Mouse (Mus musculus): ENCODE measurements around the gene Selenoo. TPM values are rescaled to one million over a fixed set of nuclear protein-coding genes. Genes with fewer than 3 reads are reported as not detected.

Selenoo gene
- polyA plus RNA-seq, 1 experiment from 2014 or later = 20.2 TPM

GRCm38 (mm10) chr15:89078208-89078836 lies 10.6 kb upstream of the Selenoo start:
- Histone ChIP-seq H3K9ac (0 out of 2 replicates have a peak overlapping the region, but pooled peaks have one; percentile 88), H3K4me1 (peaks cover 34% of the 10 kb centered on the region), H3K36me3 (peaks cover 37% of the 10 kb centered on the region), H3K4me3 (0 out of 2 replicates have a peak overlapping the region, but pooled peaks have one; percentile 6), H3K27me3 (no peaks in the 10 kb centered on the region), H3K4me2 (peak overlapping the region; percentile 94), H3K9me3 (no peaks in the 10 kb centered on the region), H3K27ac (no peak overlapping the region)
- ATAC-seq (ENCODE audit: insufficient number of reproducible peaks, insufficient read depth, low FRiP score, low TSS enrichment, low read depth) = no peak
- whole genome bisulfite sequencing = 59% methylated on average over 9 of the region's 9 CpGs

GRCm38 (mm10) chr15:89083906-89084305 lies 5.0 kb upstream of the Selenoo start:
- Histone ChIP-seq H3K4me1 (peaks cover 10% of the 10 kb centered on the region), H3K27me3 (no peaks in the 10 kb centered on the region), H3K9ac (0 out of 2 replicates have a peak overlapping the region, but pooled peaks have one; percentile 6), H3K4me3 (no peak overlapping the region), H3K9me3 (no peaks in the 10 kb centered on the region), H3K4me2 (no peak overlapping the region), H3K27ac (no peak overlapping the region), H3K36me3 (peaks cover 73% of the 10 kb centered on the region)
- 97% methylated on average over 1 of the region's 1 CpGs for WGBS
- no peak for ATAC-seq (ENCODE audit: insufficient number of reproducible peaks, insufficient read depth, low FRiP score, low TSS enrichment, low read depth)

- no peak for ATAC-seq (ENCODE audit: insufficient number of reproducible peaks, insufficient read depth, low FRiP score, low TSS enrichment, low read depth)
- H3K9ac ChIP-seq = no peak overlapping the region
- 82% methylated on average over 2 of the region's 2 CpGs for whole genome bisulfite sequencing
- no peaks in the 10 kb centered on the region for H3K27me3 ChIP-seq
- H3K4me2 ChIP-seq = no peak overlapping the region
- H3K36me3 ChIP-seq = peaks cover 66% of the 10 kb centered on the region
- no peaks in the 10 kb centered on the region for H3K9me3 ChIP-seq
- H3K4me1 ChIP-seq = peaks cover 13% of the 10 kb centered on the region
- H3K4me3 ChIP-seq = no peak overlapping the region
- no peak overlapping the region for H3K27ac ChIP-seq
Measured at GRCm38 (mm10) chr15:89084826-89085225, 4.1 kb upstream of the Selenoo start.

- peak overlapping the region; percentile 99 for H3K4me3 ChIP-seq
- H3K9me3 ChIP-seq = no peaks in the 10 kb centered on the region
- ATAC-seq (ENCODE audit: insufficient number of reproducible peaks, insufficient read depth, low FRiP score, low TSS enrichment, low read depth) = peak; percentile 11; the same call in 1 of the 2 replicates
- peaks cover 53% of the 10 kb centered on the region for H3K36me3 ChIP-seq
- peak overlapping the region; percentile 97 for H3K9ac ChIP-seq
- no peaks in the 10 kb centered on the region for H3K27me3 ChIP-seq
- 3% methylated on average over 68 of the region's 68 CpGs for WGBS
- H3K27ac ChIP-seq = peak overlapping the region; percentile 72; the same call in 1 of the 2 replicates
- peaks cover 23% of the 10 kb centered on the region for H3K4me1 ChIP-seq
- H3K4me2 ChIP-seq = peak overlapping the region; percentile 98
Measured at GRCm38 (mm10) chr15:89089248-89090051, 566 bp downstream of the Selenoo start.

- Histone ChIP-seq H3K27me3 (no peaks in the 10 kb centered on the region), H3K4me3 (0 out of 2 replicates have a peak overlapping the region, but pooled peaks have one; percentile 99), H3K4me2 (peak overlapping the region; percentile 98), H3K27ac (no peak overlapping the region), H3K36me3 (peaks cover 53% of the 10 kb centered on the region), H3K9me3 (no peaks in the 10 kb centered on the region), H3K9ac (no peak overlapping the region), H3K4me1 (peaks cover 23% of the 10 kb centered on the region)
- WGBS = 69% methylated on average over 4 of the region's 4 CpGs
- no peak for ATAC-seq (ENCODE audit: insufficient number of reproducible peaks, insufficient read depth, low FRiP score, low TSS enrichment, low read depth)
Measured at GRCm38 (mm10) chr15:89090662-89091061, 1.8 kb downstream of the Selenoo start.

GRCm38 (mm10) chr15:89092181-89092580 lies 3.3 kb downstream of the Selenoo start:
- H3K27me3 ChIP-seq = no peaks in the 10 kb centered on the region
- no peak overlapping the region for H3K4me2 ChIP-seq
- H3K36me3 ChIP-seq = peaks cover 55% of the 10 kb centered on the region
- WGBS = 82% methylated on average over 5 of the region's 5 CpGs
- ATAC-seq (ENCODE audit: insufficient number of reproducible peaks, insufficient read depth, low FRiP score, low TSS enrichment, low read depth) = no peak
- no peaks in the 10 kb centered on the region for H3K9me3 ChIP-seq
- peaks cover 23% of the 10 kb centered on the region for H3K4me1 ChIP-seq
- H3K4me3 ChIP-seq = no peak overlapping the region
- no peak overlapping the region for H3K9ac ChIP-seq
- H3K27ac ChIP-seq = no peak overlapping the region

GRCm38 (mm10) chr15:89097450-89097849 lies 8.6 kb downstream of the Selenoo start:
- no peaks in the 10 kb centered on the region for H3K27me3 ChIP-seq
- no peak overlapping the region for H3K27ac ChIP-seq
- no peak overlapping the region for H3K9ac ChIP-seq
- H3K36me3 ChIP-seq = peaks cover 100% of the 10 kb centered on the region
- no peak for ATAC-seq (ENCODE audit: insufficient number of reproducible peaks, insufficient read depth, low FRiP score, low TSS enrichment, low read depth)
- no peak overlapping the region for H3K4me2 ChIP-seq
- H3K9me3 ChIP-seq = no peaks in the 10 kb centered on the region
- WGBS = 90% methylated on average over 5 of the region's 5 CpGs
- H3K4me3 ChIP-seq = no peak overlapping the region
- H3K4me1 ChIP-seq = no peaks in the 10 kb centered on the region

GRCm38 (mm10) chr15:89098616-89099015 lies 9.7 kb downstream of the Selenoo start:
- whole genome bisulfite sequencing = 86% methylated on average over 7 of the region's 7 CpGs
- no peaks in the 10 kb centered on the region for H3K4me1 ChIP-seq
- peaks cover 100% of the 10 kb centered on the region for H3K36me3 ChIP-seq
- no peak overlapping the region for H3K9ac ChIP-seq
- H3K27me3 ChIP-seq = no peaks in the 10 kb centered on the region
- H3K9me3 ChIP-seq = no peaks in the 10 kb centered on the region
- H3K4me2 ChIP-seq = no peak overlapping the region
- ATAC-seq (ENCODE audit: insufficient number of reproducible peaks, insufficient read depth, low FRiP score, low TSS enrichment, low read depth) = no peak
- H3K27ac ChIP-seq = no peak overlapping the region
- no peak overlapping the region for H3K4me3 ChIP-seq

GRCm38 (mm10) chr15:89100823-89101222 lies 11.9 kb downstream of the Selenoo start:
- Histone ChIP-seq H3K27me3 (no peaks in the 10 kb centered on the region), H3K36me3 (peaks cover 100% of the 10 kb centered on the region), H3K4me2 (no peak overlapping the region), H3K4me1 (no peaks in the 10 kb centered on the region), H3K27ac (no peak overlapping the region), H3K9me3 (no peaks in the 10 kb centered on the region), H3K4me3 (no peak overlapping the region), H3K9ac (no peak overlapping the region)
- WGBS = 91% methylated on average over 12 of the region's 12 CpGs
- ATAC-seq (ENCODE audit: insufficient number of reproducible peaks, insufficient read depth, low FRiP score, low TSS enrichment, low read depth) = no peak

- Histone ChIP-seq H3K36me3 (peaks cover 100% of the 10 kb centered on the region), H3K4me3 (no peak overlapping the region), H3K27ac (no peak overlapping the region), H3K9ac (no peak overlapping the region), H3K27me3 (no peaks in the 10 kb centered on the region), H3K9me3 (no peaks in the 10 kb centered on the region), H3K4me2 (no peak overlapping the region), H3K4me1 (no peaks in the 10 kb centered on the region)
- no peak for ATAC-seq (ENCODE audit: insufficient number of reproducible peaks, insufficient read depth, low FRiP score, low TSS enrichment, low read depth)
- 70% methylated on average over 5 of the region's 5 CpGs for WGBS
Measured at GRCm38 (mm10) chr15:89102646-89103045, 13.8 kb downstream of the Selenoo start.

- Histone ChIP-seq H3K4me3 (no peak overlapping the region), H3K27ac (no peak overlapping the region), H3K4me2 (no peak overlapping the region), H3K4me1 (no peaks in the 10 kb centered on the region), H3K9ac (no peak overlapping the region), H3K27me3 (no peaks in the 10 kb centered on the region), H3K36me3 (peaks cover 100% of the 10 kb centered on the region), H3K9me3 (no peaks in the 10 kb centered on the region)
- no peak for ATAC-seq (ENCODE audit: insufficient number of reproducible peaks, insufficient read depth, low FRiP score, low TSS enrichment, low read depth)
- 87% methylated on average over 10 of the region's 10 CpGs for WGBS
Measured at GRCm38 (mm10) chr15:89103921-89104320, 15.0 kb downstream of the Selenoo start.

GRCm38 (mm10) chr15:89104425-89104824 lies 15.5 kb downstream of the Selenoo start:
- Histone ChIP-seq H3K27ac (no peak overlapping the region), H3K36me3 (peaks cover 100% of the 10 kb centered on the region), H3K9me3 (no peaks in the 10 kb centered on the region), H3K4me3 (no peak overlapping the region), H3K27me3 (no peaks in the 10 kb centered on the region), H3K9ac (no peak overlapping the region), H3K4me2 (no peak overlapping the region), H3K4me1 (no peaks in the 10 kb centered on the region)
- WGBS = 95% methylated on average over 8 of the region's 8 CpGs
- ATAC-seq (ENCODE audit: insufficient number of reproducible peaks, insufficient read depth, low FRiP score, low TSS enrichment, low read depth) = no peak
